16 mouse cellular contexts compared by ENCODE assay signal in genomic region chr16:45389833-45390232, GRCm38 (mm10). TPM values are rescaled to one million over a fixed set of nuclear protein-coding genes. Genes with fewer than 3 reads are reported as not detected.
DNase-seq lines count a peak whose midpoint lies in the region; ATAC-seq and TF ChIP-seq lines count a peak whose summit lies in the region.
"Had no signal": no experiment of that assay in that cellular context is flagged by ENCODE, and none has a peak within 500 bp of the region (broad histone marks: within the 10 kb centered on the region; RNA-seq: fewer than 3 reads in every experiment).

No protein-coding gene starts in this region.

- 0 out of 2 replicates have a peak, but pooled peaks have one; percentile 33 for ATAC-seq in stomach, embryonic 14.5 days (ENCODE audit: insufficient number of reproducible peaks, insufficient read depth, low FRiP score, low read depth)
- ATAC-seq in stomach, postnatal 0 days (ENCODE audit: low FRiP score, low TSS enrichment): no peak
- peak; percentile 92 for ATAC-seq in CD4-positive, CD25-positive, alpha-beta regulatory T cell, adult 4 months
- ATAC-seq in hematopoietic stem cell, adult 5-6 weeks (replicated peaks in 1 of 2; ENCODE audit: insufficient read depth in 1 of 2, low FRiP score in 2 of 2, low TSS enrichment in 1 of 2, low read depth in 1 of 2, poor library complexity in 2 of 2, severe bottlenecking in 2 of 2): peak; percentile 58 to 67; a peak in 3 of 4 replicates
- ATAC-seq in erythroblast, adult 5-6 weeks (replicated peaks; ENCODE audit: low FRiP score, poor library complexity, severe bottlenecking): no peak
- ATAC-seq: midbrain, embryonic 15.5 days had no signal

- no peaks in the 10 kb centered on the region for H3K27me3 ChIP-seq in stomach, embryonic 14.5 days (ENCODE audit: control insufficient read depth, insufficient read depth, low read length)
- H3K27me3 ChIP-seq in stomach, postnatal 0 days (ENCODE audit: control insufficient read depth, insufficient read depth, low read length): no peaks in the 10 kb centered on the region
- H3K27me3 ChIP-seq: embryonic facial prominence, embryonic 12.5 days; midbrain, embryonic 15.5 days had no signal

- intact Hi-C loops in heart, postnatal 25 days (cut with DNase I): no loop called here

- H3K9me3 ChIP-seq in stomach, embryonic 14.5 days (ENCODE audit: control insufficient read depth, low read depth, low read length): no peaks in the 10 kb centered on the region
- H3K9me3 ChIP-seq in stomach, postnatal 0 days (ENCODE audit: control insufficient read depth, low read length): no peaks in the 10 kb centered on the region
- H3K9me3 ChIP-seq: embryonic facial prominence, embryonic 12.5 days; heart, embryonic 10.5 days; midbrain, embryonic 15.5 days had no signal

- no peak overlapping the region for H3K4me2 ChIP-seq in stomach, embryonic 14.5 days (replicated peaks; ENCODE audit: low read depth, low read length)
- H3K4me2 ChIP-seq in stomach, postnatal 0 days (replicated peaks; ENCODE audit: low read depth): no peak overlapping the region
- H3K4me2 ChIP-seq: embryonic facial prominence, embryonic 12.5 days; midbrain, embryonic 15.5 days had no signal

- no peak for TF ChIP-seq EP300 in stomach, postnatal 0 days (optimal IDR thresholded peaks at IDR 0.05)

- H3K27ac ChIP-seq in stomach, embryonic 14.5 days (ENCODE audit: low read length): no peak overlapping the region
- no peak overlapping the region for H3K27ac ChIP-seq in stomach, postnatal 0 days (replicated peaks)
- H3K27ac ChIP-seq: embryonic facial prominence, embryonic 12.5 days; heart, embryonic 10.5 days; midbrain, embryonic 15.5 days had no signal

- TF ChIP-seq CTCF in stomach, postnatal 0 days (IDR thresholded peaks at IDR 0.05; ENCODE audit: low read depth): no peak

- 77% methylated on average over 2 of the region's 2 CpGs for WGBS in stomach, embryonic 14.5 days
- WGBS in stomach, postnatal 0 days: 73% methylated on average over 2 of the region's 2 CpGs

- H3K9ac ChIP-seq in stomach, embryonic 14.5 days (replicated peaks; ENCODE audit: low read depth, low read length): no peak overlapping the region
- H3K9ac ChIP-seq in stomach, postnatal 0 days (ENCODE audit: low read length): no peak overlapping the region
- H3K9ac ChIP-seq: embryonic facial prominence, embryonic 12.5 days; midbrain, embryonic 15.5 days had no signal

- H3K36me3 ChIP-seq in stomach, embryonic 14.5 days (ENCODE audit: control insufficient read depth, insufficient read depth, low read length): no peaks in the 10 kb centered on the region
- H3K36me3 ChIP-seq in stomach, postnatal 0 days (ENCODE audit: control insufficient read depth, insufficient read depth, low read length): no peaks in the 10 kb centered on the region
- H3K36me3 ChIP-seq: embryonic facial prominence, embryonic 12.5 days; heart, embryonic 10.5 days had no signal

- DNase-seq in stomach, postnatal 0 days (ENCODE audit: low spot score): no peak
- peak; percentile 13 to 31 for DNase-seq in spleen, adult 18-20 months
- no peak for DNase-seq in kidney, adult 8-10 months
- DNase-seq in heart, postnatal 25 days (ENCODE audit: low spot score): no peak
- DNase-seq: adrenal gland, postnatal 25 days; cerebellum, adult 18-20 months; heart, postnatal 14 days; kidney, postnatal 4 days; lung, postnatal 4 days had no signal

- H3K4me1 ChIP-seq in stomach, embryonic 14.5 days (ENCODE audit: control insufficient read depth, insufficient read depth, low read length): no peaks in the 10 kb centered on the region
- no peaks in the 10 kb centered on the region for H3K4me1 ChIP-seq in stomach, postnatal 0 days (replicated peaks; ENCODE audit: control insufficient read depth, insufficient read depth)
- H3K4me1 ChIP-seq: embryonic facial prominence, embryonic 12.5 days; heart, embryonic 10.5 days; midbrain, embryonic 15.5 days had no signal

- H3K4me3 ChIP-seq in stomach, embryonic 14.5 days (ENCODE audit: low read depth, low read length): no peak overlapping the region
- H3K4me3 ChIP-seq in stomach, postnatal 0 days (ENCODE audit: low read depth, low read length): no peak overlapping the region
- H3K4me3 ChIP-seq: embryonic facial prominence, embryonic 12.5 days; heart, embryonic 10.5 days; midbrain, embryonic 15.5 days had no signal

RNA-seq across cellular contexts. Expression of gene Cd200, which starts 19.0 kb away (rescaled TPM):
- polyA plus RNA-seq in stomach, embryonic 14.5 days (2014; fragmentation: Nextera tagmentation; extraction: Ambion mirVana): 44.9 and 49.5 TPM in 2 replicates
- polyA plus RNA-seq in stomach, postnatal 0 days (2015; fragmentation: Nextera tagmentation; extraction: Ambion mirVana): 84.1 and 87.8 TPM in 2 replicates
- 100 to 1,000 TPM; 163 to 168 TPM for polyA plus RNA-seq in CD4-positive, CD25-positive, alpha-beta regulatory T cell, adult 4 months (2017; shearing (Covaris generic))
- total RNA-seq in hematopoietic stem cell, adult 5-6 weeks (2017): 8.8 and 15.6 TPM in 2 replicates
- total RNA-seq in erythroblast, adult 5-6 weeks (2015; ENCODE audit: low replicate concordance): not detected in 2 replicates
- total RNA-seq in erythroblast, adult 5-6 weeks (2017; ENCODE audit: low replicate concordance): 3.3 TPM in 1 of 2 replicates, not detected in the other
- total RNA-seq in heart, postnatal 25 days (2021): 10 to 100 TPM; 60.5 to 61.8 TPM

Comparison
In these comparisons a context has a peak if more than half of its experiments do, and no peak if none do; other contexts are left out.
1. ATAC-seq: peak in stomach, embryonic 14.5 days (single experiment), CD4-positive, CD25-positive, alpha-beta regulatory T cell, adult 4 months (single experiment) and hematopoietic stem cell, adult 5-6 weeks (2 of 2); none in stomach, postnatal 0 days (single experiment) and erythroblast, adult 5-6 weeks (single experiment).
2. DNase-seq: peak in spleen, adult 18-20 months (2 of 2); none in stomach, postnatal 0 days (single experiment), kidney, adult 8-10 months (0 of 2) and heart, postnatal 25 days (single experiment).